Mouse (Mus musculus): ENCODE measurements around the gene Exog. TPM values are rescaled to one million over a fixed set of nuclear protein-coding genes. Genes with fewer than 3 reads are reported as not detected.

Exog gene
- polyA plus RNA-seq, 1 experiment from 2014 or later: 4.4 TPM

GRCm38 (mm10) chr9:119469691-119470353 is 25.1 kb downstream of the Exog start:
- H3K4me1 ChIP-seq (replicated peaks; ENCODE audit: control insufficient read depth, insufficient read depth, low read length): no peaks in the 10 kb centered on the region
- no peak for TF ChIP-seq CTCF (IDR thresholded peaks at IDR 0.05; ENCODE audit: low read depth)
- 75% methylated on average over 8 of the region's 8 CpGs for WGBS
- H3K4me3 ChIP-seq (ENCODE audit: low read depth, low read length): no peak overlapping the region
- H3K27ac ChIP-seq (ENCODE audit: low read depth, low read length): no peak overlapping the region
- no peak overlapping the region for H3K4me2 ChIP-seq (replicated peaks; ENCODE audit: low read depth)
- peaks cover 5% of the 10 kb centered on the region; the same call in 1 of the 2 replicates for H3K36me3 ChIP-seq (ENCODE audit: control insufficient read depth, insufficient read depth)
- no peaks in the 10 kb centered on the region for H3K27me3 ChIP-seq (replicated peaks; ENCODE audit: control insufficient read depth, insufficient read depth, low read length)
- no peak overlapping the region for H3K9ac ChIP-seq (ENCODE audit: low read depth, low read length)
- no peaks in the 10 kb centered on the region for H3K9me3 ChIP-seq (ENCODE audit: control insufficient read depth)
- no peak for ATAC-seq

GRCm38 (mm10) chr9:119472412-119472918 is 27.7 kb downstream of the Exog start:
- no peaks in the 10 kb centered on the region; the same call in 1 of the 2 replicates for H3K36me3 ChIP-seq (ENCODE audit: control insufficient read depth, insufficient read depth)
- H3K27me3 ChIP-seq (replicated peaks; ENCODE audit: control insufficient read depth, insufficient read depth, low read length): no peaks in the 10 kb centered on the region
- H3K4me2 ChIP-seq (replicated peaks; ENCODE audit: low read depth): no peak overlapping the region
- H3K4me1 ChIP-seq (replicated peaks; ENCODE audit: control insufficient read depth, insufficient read depth, low read length): no peaks in the 10 kb centered on the region
- H3K4me3 ChIP-seq (ENCODE audit: low read depth, low read length): no peak overlapping the region
- WGBS: 64% methylated on average over 11 of the region's 11 CpGs
- H3K9ac ChIP-seq (ENCODE audit: low read depth, low read length): no peak overlapping the region
- no peaks in the 10 kb centered on the region for H3K9me3 ChIP-seq (ENCODE audit: control insufficient read depth)
- TF ChIP-seq CTCF (IDR thresholded peaks at IDR 0.05; ENCODE audit: low read depth): no peak
- no peak overlapping the region for H3K27ac ChIP-seq (ENCODE audit: low read depth, low read length)
- no peak for ATAC-seq

- ATAC-seq: no peak
- no peaks in the 10 kb centered on the region for H3K9me3 ChIP-seq (ENCODE audit: control insufficient read depth)
- H3K4me3 ChIP-seq (ENCODE audit: low read depth, low read length): no peak overlapping the region
- H3K27ac ChIP-seq (ENCODE audit: low read depth, low read length): no peak overlapping the region
- no peaks in the 10 kb centered on the region for H3K4me1 ChIP-seq (replicated peaks; ENCODE audit: control insufficient read depth, insufficient read depth, low read length)
- H3K36me3 ChIP-seq (ENCODE audit: control insufficient read depth, insufficient read depth): no peaks in the 10 kb centered on the region; the same call in 1 of the 2 replicates
- no peak overlapping the region for H3K4me2 ChIP-seq (replicated peaks; ENCODE audit: low read depth)
- H3K9ac ChIP-seq (ENCODE audit: low read depth, low read length): no peak overlapping the region
- no peaks in the 10 kb centered on the region for H3K27me3 ChIP-seq (replicated peaks; ENCODE audit: control insufficient read depth, insufficient read depth, low read length)
- no peak for TF ChIP-seq CTCF (IDR thresholded peaks at IDR 0.05; ENCODE audit: low read depth)
- 79% methylated on average over 1 of the region's 1 CpGs for WGBS
These were observed 28.3 kb downstream of the Exog start for GRCm38 (mm10) chr9:119473011-119473410.

GRCm38 (mm10) chr9:119473608-119474164 is 28.9 kb downstream of the Exog start:
- H3K27ac ChIP-seq (ENCODE audit: low read depth, low read length): no peak overlapping the region
- 78% methylated on average over 9 of the region's 9 CpGs for WGBS
- H3K4me2 ChIP-seq (replicated peaks; ENCODE audit: low read depth): no peak overlapping the region
- H3K9ac ChIP-seq (ENCODE audit: low read depth, low read length): no peak overlapping the region
- H3K4me1 ChIP-seq (replicated peaks; ENCODE audit: control insufficient read depth, insufficient read depth, low read length): no peaks in the 10 kb centered on the region
- no peak for ATAC-seq
- H3K4me3 ChIP-seq (ENCODE audit: low read depth, low read length): no peak overlapping the region
- no peaks in the 10 kb centered on the region for H3K27me3 ChIP-seq (replicated peaks; ENCODE audit: control insufficient read depth, insufficient read depth, low read length)
- H3K9me3 ChIP-seq (ENCODE audit: control insufficient read depth): no peaks in the 10 kb centered on the region
- H3K36me3 ChIP-seq (ENCODE audit: control insufficient read depth, insufficient read depth): no peaks in the 10 kb centered on the region; the same call in 1 of the 2 replicates
- TF ChIP-seq CTCF (IDR thresholded peaks at IDR 0.05; ENCODE audit: low read depth): no peak

GRCm38 (mm10) chr9:119474717-119475611 is 30.2 kb downstream of the Exog start:
- Histone ChIP-seq H3K4me1 (replicated peaks; ENCODE audit: control insufficient read depth, insufficient read depth, low read length) (no peaks in the 10 kb centered on the region), H3K36me3 (ENCODE audit: control insufficient read depth, insufficient read depth) (no peaks in the 10 kb centered on the region), H3K27me3 (replicated peaks; ENCODE audit: control insufficient read depth, insufficient read depth, low read length) (no peaks in the 10 kb centered on the region), H3K27ac (ENCODE audit: low read depth, low read length) (no peak overlapping the region), H3K4me3 (ENCODE audit: low read depth, low read length) (no peak overlapping the region), H3K4me2 (replicated peaks; ENCODE audit: low read depth) (no peak overlapping the region), H3K9ac (ENCODE audit: low read depth, low read length) (no peak overlapping the region), H3K9me3 (ENCODE audit: control insufficient read depth) (no peaks in the 10 kb centered on the region)
- no peak for ATAC-seq
- TF ChIP-seq CTCF (IDR thresholded peaks at IDR 0.05; ENCODE audit: low read depth): no peak
- 64% methylated on average over 15 of the region's 15 CpGs for WGBS

- WGBS: 47% methylated on average over 6 of the region's 6 CpGs
- Histone ChIP-seq H3K4me1 (replicated peaks; ENCODE audit: control insufficient read depth, insufficient read depth, low read length) (no peaks in the 10 kb centered on the region), H3K27me3 (replicated peaks; ENCODE audit: control insufficient read depth, insufficient read depth, low read length) (no peaks in the 10 kb centered on the region), H3K9ac (ENCODE audit: low read depth, low read length) (no peak overlapping the region), H3K27ac (ENCODE audit: low read depth, low read length) (no peak overlapping the region; the same call in 1 of the 2 replicates), H3K9me3 (ENCODE audit: control insufficient read depth) (no peaks in the 10 kb centered on the region), H3K4me2 (replicated peaks; ENCODE audit: low read depth) (no peak overlapping the region), H3K4me3 (ENCODE audit: low read depth, low read length) (no peak overlapping the region), H3K36me3 (ENCODE audit: control insufficient read depth, insufficient read depth) (no peaks in the 10 kb centered on the region)
- no peak for ATAC-seq
- TF ChIP-seq CTCF (IDR thresholded peaks at IDR 0.05; ENCODE audit: low read depth): no peak
These were observed 33.0 kb downstream of the Exog start for GRCm38 (mm10) chr9:119477754-119478153.
